Mouse (Mus musculus): Measurements from ENCODE around the gene Thoc3. TPM values are rescaled to one million over a fixed set of nuclear protein-coding genes. Genes with fewer than 3 reads are reported as not detected.
"Not testable (repeated sequence)": the region's sequence is repeated elsewhere in the genome, so short reads cannot be mapped to it uniquely, and the experiment has no call there.

Gene Thoc3
- total RNA-seq (2021): 10 to 100 TPM; 39.5 to 41.1 TPM
- long read RNA-seq, experiment 1, transcript Thoc3-201 (6 exons, 2,335 nt): major isoform, 39 of 44 reads
- long read RNA-seq, experiment 1, partial matches to known transcripts: 3 of 44 reads
- long read RNA-seq, experiment 1, other reads (novel, unspliced or antisense): 2 of 44 reads
- long read RNA-seq, experiment 2, transcript Thoc3-201 (6 exons, 2,335 nt): major isoform, 34 of 36 reads
- long read RNA-seq, experiment 2, partial matches to known transcripts: 0 of 36 reads
- long read RNA-seq, experiment 2, other reads (novel, unspliced or antisense): 2 of 36 reads

DNA sequence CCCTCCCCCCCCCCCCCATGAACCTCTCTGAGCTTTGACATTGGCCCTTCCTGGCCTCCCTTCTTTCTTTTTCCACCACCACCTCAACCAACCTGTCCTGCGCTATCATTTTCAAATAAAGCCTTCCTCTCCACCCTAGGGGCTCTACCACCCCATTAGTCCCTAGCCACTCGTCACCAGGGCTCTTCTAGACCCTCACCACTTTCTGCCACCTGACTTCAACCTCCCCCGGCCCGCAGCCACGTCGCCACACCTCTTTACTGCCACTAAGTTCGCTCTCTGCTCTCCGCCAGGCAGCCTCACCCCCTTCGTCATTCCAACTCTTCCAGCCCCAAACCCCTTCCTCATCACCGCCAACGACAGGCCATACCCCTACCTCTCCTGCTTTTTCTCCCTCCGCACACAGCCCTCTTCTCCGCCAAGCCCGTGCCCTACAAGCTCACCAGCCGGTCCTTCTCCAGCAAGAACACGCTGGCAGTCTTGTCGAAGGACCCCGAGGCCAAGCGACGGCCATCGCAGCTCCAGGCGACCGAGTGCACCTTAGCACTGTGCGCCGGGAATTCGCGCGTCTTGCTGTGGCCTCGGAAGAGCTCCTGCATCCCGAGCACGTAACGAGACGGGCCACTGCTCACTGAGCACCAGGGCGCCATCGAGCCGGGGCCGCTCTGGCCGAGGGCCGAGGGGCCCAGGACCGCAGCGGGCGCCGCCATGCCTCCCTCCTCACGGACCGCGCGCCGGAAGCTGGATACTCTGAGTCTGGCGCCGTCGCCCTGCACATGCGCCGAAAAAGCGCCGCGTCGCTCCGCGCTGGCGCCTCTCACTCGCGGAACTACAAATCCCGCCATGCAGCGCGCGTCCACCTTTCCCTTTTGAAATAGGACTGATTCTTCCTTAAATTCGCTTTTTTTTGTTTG lies at the start of gene Thoc3:
TSS of gene Thoc3 (minus strand) at position 752 of the 914 bp plus-strand sequence.
- intact Hi-C loops (cut with DNase I): loop anchor here (10.0 kb wide), 1 partner anchor 86 kb away; no protein-coding TSS in a partner anchor
- DNase-seq (ENCODE audit: low spot score in 2 of 2): peak; percentile 90 to 94

DNA sequence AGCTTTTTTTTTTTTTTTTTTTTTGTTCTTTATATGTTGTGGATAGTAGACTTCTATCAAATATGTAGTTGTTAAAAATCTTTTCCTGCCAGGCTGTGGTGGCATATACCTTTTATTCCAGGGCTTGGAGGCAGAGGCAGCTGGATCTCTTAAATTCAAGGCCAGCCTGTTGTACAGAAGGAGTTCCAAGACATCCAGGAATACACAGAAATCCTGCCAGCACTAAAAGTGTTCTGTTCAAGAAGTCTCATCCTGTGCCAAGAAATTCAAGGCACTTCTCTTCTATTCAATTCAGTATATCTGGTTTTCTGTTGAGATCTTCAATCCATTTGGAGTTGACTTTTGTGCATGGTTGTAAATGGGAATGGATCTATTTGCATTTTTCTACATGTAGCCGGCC lies 37.3 kb upstream of the Thoc3 start:
- peak; percentile 10 to 59 for DNase-seq (ENCODE audit: low spot score in 2 of 2)
- intact Hi-C loops (cut with DNase I): no loop called here

DNA sequence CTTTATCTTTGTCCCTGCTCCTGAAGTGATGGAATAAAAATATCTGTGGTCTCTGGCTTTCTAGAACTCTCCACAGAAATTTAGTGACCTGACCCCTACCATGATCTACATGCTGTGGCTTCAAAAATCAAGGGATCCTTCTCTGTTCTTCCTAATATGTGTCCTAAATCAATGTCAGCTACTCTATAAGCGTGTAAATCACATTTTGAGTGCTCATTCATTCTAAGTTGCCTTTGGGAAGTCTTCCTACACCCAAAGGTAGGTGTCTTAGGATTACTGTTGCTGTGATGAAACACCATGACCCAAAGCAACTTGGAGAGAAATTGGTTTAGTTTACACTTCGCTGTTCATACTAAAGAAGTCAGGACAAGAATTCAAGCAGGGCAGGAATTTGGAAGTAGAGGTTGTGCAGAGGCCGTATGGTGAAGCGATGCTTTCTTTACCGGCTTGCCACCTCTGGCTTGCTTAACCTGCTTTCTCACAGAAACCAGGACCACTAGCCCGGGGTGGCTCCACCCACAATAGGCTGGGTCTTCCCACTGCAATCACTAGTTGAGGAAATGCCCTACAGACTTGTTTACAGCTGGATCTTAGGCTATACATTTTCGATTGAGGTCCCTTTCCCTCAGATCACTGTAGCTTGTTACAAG lies 36.1 kb upstream of the Thoc3 start:
- intact Hi-C loops (cut with DNase I): no loop called here
- no peak for DNase-seq (ENCODE audit: low spot score in 2 of 2)

DNA sequence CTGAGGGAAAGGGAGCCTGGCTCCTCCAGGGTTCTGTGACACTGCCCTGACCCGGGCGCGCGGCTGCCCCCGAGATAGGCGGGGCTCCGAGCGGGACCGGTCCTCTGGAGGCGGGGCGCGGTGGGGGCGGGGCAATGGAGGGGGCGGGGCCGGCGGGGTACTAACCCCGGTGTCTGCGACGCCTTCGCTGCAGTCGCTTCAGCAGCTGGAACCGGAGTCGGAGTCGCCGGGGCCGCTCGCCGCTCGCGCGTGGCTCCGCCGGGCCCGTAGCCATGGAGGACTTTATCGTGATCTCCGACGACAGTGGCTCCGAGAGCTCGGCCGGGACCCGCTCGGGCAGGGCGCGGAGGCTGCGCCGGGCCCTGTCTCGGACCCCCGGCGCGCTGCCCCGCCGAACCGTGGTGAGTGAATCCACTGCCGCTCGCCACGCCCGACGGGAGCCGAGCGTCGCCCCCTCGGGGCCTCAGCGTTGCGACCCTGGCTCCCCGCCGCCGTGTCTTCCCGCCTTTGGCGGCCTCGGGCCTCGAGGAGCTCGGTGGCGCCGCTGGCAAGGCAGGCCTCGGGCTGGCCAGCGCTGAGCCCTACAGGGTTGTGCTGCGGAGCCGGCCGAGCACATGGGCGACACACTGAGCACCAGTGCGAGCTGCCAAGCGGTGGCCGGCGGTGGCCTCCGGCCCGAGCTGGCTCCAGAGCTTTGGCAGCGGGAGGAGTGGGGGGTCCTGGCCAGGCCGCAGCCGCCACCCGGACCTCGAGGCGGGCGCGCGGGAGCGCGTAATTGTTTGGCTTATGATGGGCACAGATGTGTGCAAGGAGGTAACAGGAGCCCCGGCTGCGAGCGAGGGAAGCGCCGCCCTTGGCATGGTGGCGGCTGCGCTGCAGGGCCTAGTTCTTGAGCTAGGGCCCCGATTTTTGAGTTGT lies 35.2 kb upstream of the Thoc3 start, which contains the start of gene Simc1:
TSS of gene Simc1 (plus strand) at position 176 of the 918 bp plus-strand sequence.
- peak; percentile 36 to 56 for DNase-seq (ENCODE audit: low spot score in 2 of 2)
- intact Hi-C loops (cut with DNase I): no loop called here

DNA sequence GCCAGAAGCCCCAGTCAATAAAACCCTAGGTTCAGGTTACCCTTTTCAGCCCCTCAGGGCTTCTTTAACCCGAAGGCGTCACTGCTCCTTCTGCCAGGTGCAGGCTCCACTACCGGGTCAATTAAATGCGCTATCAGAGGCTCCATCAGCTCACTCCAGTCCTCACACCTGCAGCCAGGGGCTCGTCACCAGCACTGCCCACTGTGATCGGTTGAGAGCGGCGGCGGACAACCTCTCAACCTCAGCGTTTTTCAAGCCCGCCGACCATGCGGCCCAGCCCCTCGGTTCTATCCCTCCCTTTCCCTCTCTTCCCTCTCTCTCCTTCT lies 34.6 kb upstream of the Thoc3 start:
- intact Hi-C loops (cut with DNase I): no loop called here
- DNase-seq (ENCODE audit: low spot score in 2 of 2): peak in 1 of 2 experiments; percentile 7

DNA sequence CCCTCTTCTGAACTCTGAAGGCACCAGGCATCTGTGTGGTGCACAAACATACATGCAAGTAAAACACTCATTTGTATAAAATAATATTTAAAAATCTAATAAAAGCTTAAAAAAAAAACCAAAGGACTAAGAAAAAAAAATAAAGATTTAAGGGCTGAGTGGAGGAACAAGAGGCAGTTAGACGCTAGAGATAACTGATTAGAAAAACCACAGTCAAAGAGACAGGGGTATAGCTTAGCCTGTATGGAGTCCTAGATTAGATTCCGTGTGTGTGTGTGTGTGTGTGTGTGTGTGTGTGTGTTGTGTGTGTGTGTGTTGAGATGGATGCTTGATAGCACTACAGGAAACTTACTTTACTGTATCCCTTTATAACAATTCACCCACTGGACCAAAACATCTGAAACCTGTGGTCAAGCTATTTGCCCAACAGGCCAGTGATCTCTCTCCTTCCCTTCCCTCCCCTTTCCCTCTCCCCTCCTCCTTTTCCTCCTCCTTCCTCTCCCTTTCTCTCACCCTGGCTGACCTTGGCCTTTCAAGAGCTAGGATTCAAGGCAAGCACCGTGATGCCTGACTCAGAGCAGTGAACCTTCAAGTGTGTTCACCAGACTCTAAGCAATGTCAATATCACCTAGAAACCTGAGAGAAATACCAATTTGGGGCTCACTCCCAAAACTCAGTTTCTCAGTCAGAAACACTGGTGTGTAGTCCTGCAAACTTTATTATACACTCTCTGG lies 33.5 kb upstream of the Thoc3 start:
- no peak for DNase-seq (ENCODE audit: low spot score in 2 of 2)
- intact Hi-C loops (cut with DNase I): no loop called here

DNA sequence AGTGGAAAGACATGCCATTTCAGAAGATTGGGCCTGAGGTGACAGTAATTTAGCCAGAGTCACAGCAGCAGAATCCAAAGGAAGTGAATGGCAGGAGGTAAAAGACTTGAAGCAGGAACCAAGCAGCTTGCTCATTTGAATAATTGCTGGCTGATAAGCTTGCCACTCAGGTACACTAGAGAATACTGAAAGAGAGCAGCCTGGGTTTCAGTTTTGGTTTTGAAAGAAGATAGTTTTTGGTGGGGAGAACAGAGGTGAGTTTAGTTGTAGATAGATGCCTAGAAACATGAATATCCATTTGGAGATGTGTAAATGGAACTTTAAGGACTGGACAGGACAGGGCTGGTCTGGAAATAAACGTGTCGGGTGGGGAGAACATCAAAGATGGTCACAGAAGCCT lies 32.7 kb upstream of the Thoc3 start:
- no peak for DNase-seq (ENCODE audit: low spot score in 2 of 2)
- intact Hi-C loops (cut with DNase I): no loop called here

DNA sequence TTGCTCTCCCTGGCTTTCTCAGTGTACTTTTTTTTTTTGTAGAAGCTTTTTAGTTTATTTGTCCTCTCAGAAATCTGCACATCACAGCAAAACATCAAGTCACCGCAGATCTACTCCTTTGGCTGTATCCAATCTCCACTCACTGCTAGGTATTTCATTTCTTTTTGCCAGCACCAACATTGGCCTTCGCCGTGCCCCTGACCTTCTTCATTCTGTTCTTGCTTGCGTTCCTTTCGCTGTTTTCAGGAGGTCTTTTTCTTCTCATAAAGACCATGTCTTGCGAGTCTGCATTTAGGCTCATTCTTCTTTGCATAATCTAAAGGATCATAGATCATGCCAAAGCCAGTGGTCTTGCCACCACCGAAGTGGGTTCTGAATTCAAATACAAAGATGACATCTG lies 30.9 kb upstream of the Thoc3 start:
- DNase-seq (ENCODE audit: low spot score in 2 of 2); intact Hi-C loops (cut with DNase I): not testable (repeated sequence)

DNA sequence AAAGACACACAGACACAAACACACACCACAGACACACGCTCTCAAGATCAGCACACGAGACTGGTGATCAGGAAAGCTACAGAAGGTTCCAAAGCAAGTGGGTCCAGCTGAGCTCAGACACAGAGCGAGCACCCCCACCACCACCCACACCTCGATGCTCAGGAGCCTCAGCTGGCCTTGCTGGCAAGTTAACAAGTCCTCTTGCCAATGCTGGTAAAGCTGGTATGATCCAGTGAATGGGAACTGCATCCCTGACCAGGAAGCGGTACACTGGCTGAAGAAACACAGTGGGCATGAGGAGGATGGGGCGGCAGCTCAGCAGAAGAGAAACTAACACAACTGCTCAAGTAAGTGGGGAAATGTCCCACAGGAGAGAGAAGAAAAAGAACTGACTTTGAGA lies 22.7 kb upstream of the Thoc3 start:
- DNase-seq (ENCODE audit: low spot score in 2 of 2): no peak
- intact Hi-C loops (cut with DNase I): no loop called here

DNA sequence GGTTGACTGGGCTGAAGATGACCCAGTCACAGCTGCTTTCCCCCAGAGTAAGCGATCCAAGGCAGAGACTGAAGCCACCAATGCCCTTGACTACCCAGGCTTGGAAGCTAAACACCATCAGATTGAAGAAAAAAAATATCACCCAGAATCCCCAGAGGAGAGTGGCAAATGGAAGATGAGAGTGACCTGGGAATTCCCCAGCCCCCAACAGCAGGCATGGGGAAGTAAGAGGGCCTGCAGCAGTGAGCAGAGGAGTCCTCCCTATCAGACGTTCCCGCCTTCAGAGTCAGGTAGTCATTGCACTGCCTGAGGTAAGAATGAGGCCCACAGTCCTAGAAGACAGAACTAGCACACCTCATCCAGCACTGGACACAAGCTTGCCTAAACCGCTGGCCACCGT lies 21.8 kb upstream of the Thoc3 start:
- DNase-seq (ENCODE audit: low spot score in 2 of 2): no peak
- intact Hi-C loops (cut with DNase I): no loop called here

DNA sequence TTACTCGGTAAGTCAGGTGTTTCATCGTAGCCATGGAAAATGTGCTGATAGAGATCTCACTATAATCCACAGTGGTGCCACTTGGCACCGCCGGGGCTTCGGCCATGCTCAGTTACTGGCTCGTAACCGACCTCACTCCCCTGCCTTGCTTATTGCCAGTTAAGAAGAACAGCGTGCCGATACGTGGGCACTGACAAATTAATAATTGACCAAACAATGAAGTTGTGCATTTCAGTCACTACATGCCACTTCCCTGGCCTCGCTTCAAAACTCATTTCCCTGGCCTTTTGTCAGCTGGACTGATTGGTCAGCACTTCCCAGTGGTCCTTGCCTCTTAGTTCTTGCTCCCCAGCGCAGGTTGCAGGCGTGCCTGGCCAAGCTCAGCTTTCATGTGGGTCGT lies 12.8 kb upstream of the Thoc3 start:
- intact Hi-C loops (cut with DNase I): no loop called here
- no peak for DNase-seq (ENCODE audit: low spot score in 2 of 2)

DNA sequence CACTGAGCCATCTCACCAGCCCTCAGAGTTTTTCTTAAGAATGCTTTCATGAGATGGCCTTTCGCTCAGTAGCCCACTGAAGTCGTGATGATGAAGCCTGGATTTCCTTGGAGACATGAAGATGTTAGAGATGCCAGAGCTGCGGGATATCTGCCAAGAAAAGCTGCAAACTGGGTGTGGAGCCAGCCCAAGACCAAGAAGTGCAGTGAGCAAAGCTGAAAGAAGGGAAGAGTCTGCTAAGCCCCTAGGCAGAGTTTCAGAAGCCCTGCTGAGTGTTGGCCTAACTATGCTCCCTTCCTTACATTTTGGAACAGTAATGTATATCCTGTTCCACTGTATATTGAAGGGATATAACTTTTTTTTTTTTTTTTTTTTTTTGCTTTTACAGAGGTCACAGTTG lies 10.6 kb upstream of the Thoc3 start:
- intact Hi-C loops (cut with DNase I): no loop called here
- peak; percentile 40 to 62 for DNase-seq (ENCODE audit: low spot score in 2 of 2)

DNA sequence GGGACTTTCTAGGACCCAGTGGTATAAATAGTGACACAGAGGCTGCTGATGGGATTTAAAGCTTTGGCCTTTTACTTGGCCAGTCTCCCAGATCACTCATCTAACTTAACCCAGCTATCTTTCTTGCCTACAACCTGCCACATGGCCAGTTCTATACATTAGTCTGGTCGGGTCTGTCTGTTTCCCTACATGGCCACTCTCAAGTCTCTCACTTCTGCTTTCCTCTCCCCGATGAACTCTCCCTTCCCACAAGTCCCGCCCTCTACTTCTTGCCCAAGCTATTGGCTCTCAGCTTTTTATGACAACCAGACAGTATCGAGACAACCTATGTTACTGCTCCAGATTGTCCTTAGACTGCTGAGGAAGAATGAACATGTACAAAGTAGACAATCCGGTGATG lies 7.1 kb upstream of the Thoc3 start:
- no peak for DNase-seq (ENCODE audit: low spot score in 2 of 2)
- intact Hi-C loops (cut with DNase I): no loop called here

DNA sequence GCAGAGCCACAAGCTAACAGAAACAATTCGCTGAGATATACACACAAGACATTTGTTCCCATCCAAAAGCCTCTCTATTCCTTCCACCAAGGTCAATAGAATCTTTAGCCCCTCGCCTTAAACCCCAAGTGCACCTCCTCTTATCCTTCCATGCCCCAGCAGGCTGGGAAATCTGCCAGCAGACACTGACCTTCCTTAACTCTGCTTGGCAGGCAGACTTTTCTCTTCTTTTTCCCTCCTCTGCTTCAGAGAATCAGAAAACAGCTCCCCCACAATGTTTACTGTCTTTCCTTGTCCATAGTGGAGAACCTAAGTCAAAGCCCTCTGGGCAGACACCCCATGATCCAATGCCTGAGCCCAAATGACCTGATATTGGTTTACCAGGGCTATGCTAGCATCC lies 6.3 kb upstream of the Thoc3 start:
- DNase-seq (ENCODE audit: low spot score in 2 of 2): no peak
- intact Hi-C loops (cut with DNase I): no loop called here

DNA sequence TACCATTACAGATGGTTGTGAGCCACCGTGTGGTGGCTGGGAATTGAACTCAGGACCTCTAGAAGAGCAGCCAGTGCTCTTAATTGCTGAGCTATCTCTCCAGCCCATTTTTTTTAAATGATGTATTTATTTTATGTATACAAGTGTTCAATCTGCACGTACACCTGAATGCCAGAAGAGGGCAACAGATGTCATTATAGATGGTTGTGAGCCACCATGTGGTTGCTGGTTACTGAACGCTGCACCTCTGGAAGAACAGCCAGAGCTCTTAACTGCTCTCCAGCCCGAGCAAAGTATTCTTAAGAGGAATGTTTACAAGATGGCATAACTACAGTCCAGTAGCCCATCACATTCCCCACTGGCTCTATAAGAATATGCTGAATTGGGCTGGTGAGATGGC lies 3.3 kb upstream of the Thoc3 start:
- no peak for DNase-seq (ENCODE audit: low spot score in 2 of 2)
- intact Hi-C loops (cut with DNase I): no loop called here

DNA sequence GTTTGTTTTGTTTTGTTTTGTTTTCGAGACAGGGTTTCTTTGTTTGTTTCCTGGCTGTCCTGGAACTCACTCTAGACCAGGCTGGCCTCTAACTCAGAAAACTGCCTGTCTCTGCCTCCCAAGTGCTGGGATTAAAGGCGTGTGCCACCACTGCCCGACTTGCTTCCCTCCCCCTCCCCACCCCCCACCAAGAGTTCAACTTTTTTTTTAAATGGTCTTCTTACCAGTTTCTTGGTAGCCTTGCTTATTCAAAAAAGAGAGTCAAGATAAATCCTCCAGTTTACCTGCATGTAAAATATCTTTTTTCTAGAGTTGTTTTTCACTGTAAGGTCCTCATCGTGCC lies 334 bp upstream of the Thoc3 start:
- DNase-seq (ENCODE audit: low spot score in 2 of 2): no peak
- intact Hi-C loops (cut with DNase I): loop anchor here (10.0 kb wide), 1 partner anchor 86 kb away; no protein-coding TSS in a partner anchor

DNA sequence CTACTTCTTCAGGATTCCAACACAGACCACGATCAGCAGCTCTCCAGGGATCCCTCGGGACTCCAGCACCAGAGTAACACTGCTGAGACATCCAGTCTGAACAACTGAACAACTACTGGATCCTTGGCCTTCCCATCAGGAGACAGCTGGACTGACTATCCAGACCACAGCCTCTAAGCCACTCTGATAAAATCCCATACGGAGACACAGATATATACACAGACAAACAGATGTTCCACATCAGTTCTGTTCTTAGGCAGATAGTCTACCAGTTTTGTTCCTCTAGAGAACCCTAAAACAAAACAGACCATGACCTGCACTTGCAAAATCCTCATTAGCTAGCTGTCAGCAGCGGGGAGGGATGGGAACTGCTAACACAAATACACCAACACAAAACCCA lies 9.4 kb downstream of the Thoc3 start:
- intact Hi-C loops (cut with DNase I): no loop called here
- no peak for DNase-seq (ENCODE audit: low spot score in 2 of 2)

DNA sequence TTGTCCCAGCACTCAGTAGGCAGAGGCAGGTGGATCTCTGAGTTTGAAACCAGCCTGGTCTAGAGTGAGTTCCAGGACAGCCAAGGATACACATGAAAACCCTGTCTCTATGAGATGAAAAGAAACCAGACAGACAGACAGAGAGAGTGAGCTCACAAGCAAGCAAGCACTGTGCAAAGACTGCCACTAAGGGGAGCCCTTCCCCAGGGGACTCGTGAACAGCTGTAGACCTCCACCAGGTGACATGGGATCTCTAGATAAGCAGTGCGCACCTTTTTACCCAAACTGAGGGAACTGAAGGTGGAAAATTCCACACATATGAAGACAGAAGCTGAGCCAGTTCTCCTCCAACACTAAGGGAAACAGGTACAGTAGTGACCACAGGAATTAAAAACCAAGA lies 11.6 kb downstream of the Thoc3 start:
- intact Hi-C loops (cut with DNase I): no loop called here
- peak in 1 of 2 experiments; percentile 15 for DNase-seq (ENCODE audit: low spot score in 2 of 2)

Data from left cerebral cortex, postnatal 14 days (tissue).